Mouse (Mus musculus) bone marrow macrophage, adult 2 months (primary cell): Measurements from ENCODE around the gene Ppp1r16b.

Experiments used
- CTCF ChIP-seq: IDR thresholded peaks from 2 replicates; pipeline ENCODE4 v1.5.1; 2012; ENCODE audit warnings: low read depth, mild to moderate bottlenecking, low read length, moderate library complexity
- POLR2A ChIP-seq: IDR thresholded peaks from 2 replicates; pipeline ENCODE4 v1.6.1; 2012; ENCODE audit warnings: mild to moderate bottlenecking, low read depth, low read length, borderline replicate concordance

- TF ChIP-seq POLR2A (no peak), CTCF (no peak)
These were observed 57.9 kb downstream of the Ppp1r16b start for GRCm38 (mm10) chr2:158722991-158723551.
